Mouse (Mus musculus): ENCODE data around the gene Schip1. TPM values are rescaled to one million over a fixed set of nuclear protein-coding genes. Genes with fewer than 3 reads are reported as not detected.

Schip1 gene
- polyA plus RNA-seq, 1 experiment from 2014 or later, result 73.7 TPM

- no peak overlapping the region for H3K27ac ChIP-seq (replicated peaks in 1 of 2; ENCODE audit: control insufficient read depth in 1 of 2, insufficient read depth in 1 of 2, low read depth in 2 of 2, low read length in 2 of 2)
- H3K9ac ChIP-seq (ENCODE audit: low read length), result no peak overlapping the region
- ATAC-seq (ENCODE audit: insufficient number of reproducible peaks, insufficient read depth, low FRiP score, low read depth), result no peak
- H3K4me1 ChIP-seq (ENCODE audit: control insufficient read depth in 2 of 2, insufficient read depth in 2 of 2, low read length in 2 of 2), result peaks cover 9 to 10% of the 10 kb centered on the region in 2 experiments; a peak in 3 of 4 replicates
- H3K4me3 ChIP-seq (ENCODE audit: control insufficient read depth in 1 of 2, insufficient read depth in 1 of 2, low read depth in 1 of 2, low read length in 2 of 2), result no peak overlapping the region
- 86% methylated on average over 4 of the region's 4 CpGs for WGBS
- no peaks in the 10 kb centered on the region for H3K27me3 ChIP-seq (ENCODE audit: control insufficient read depth, insufficient read depth, low read length)
- no peaks in the 10 kb centered on the region for H3K36me3 ChIP-seq (ENCODE audit: control insufficient read depth, insufficient read depth, low read length)
- H3K9me3 ChIP-seq (ENCODE audit: control insufficient read depth, low read length), result no peaks in the 10 kb centered on the region
- H3K4me2 ChIP-seq (ENCODE audit: low read length), result no peak overlapping the region
These were observed 505.7 kb downstream of the Schip1 start for GRCm38 (mm10) chr3:68570319-68570718.

GRCm38 (mm10) chr3:68572249-68573225 is 507.9 kb downstream of the Schip1 start:
- no peaks in the 10 kb centered on the region for H3K27me3 ChIP-seq (ENCODE audit: control insufficient read depth, insufficient read depth, low read length)
- peak overlapping the region; percentile 62 for H3K4me2 ChIP-seq (ENCODE audit: low read length)
- H3K9me3 ChIP-seq (ENCODE audit: control insufficient read depth, low read length), result no peaks in the 10 kb centered on the region
- peak overlapping the region; percentile 55 for H3K9ac ChIP-seq (ENCODE audit: low read length)
- ATAC-seq (ENCODE audit: insufficient number of reproducible peaks, insufficient read depth, low FRiP score, low read depth), result no peak
- H3K4me1 ChIP-seq (ENCODE audit: control insufficient read depth in 2 of 2, insufficient read depth in 2 of 2, low read length in 2 of 2), result peaks cover 26 to 27% of the 10 kb centered on the region in 2 experiments
- H3K36me3 ChIP-seq (ENCODE audit: control insufficient read depth, insufficient read depth, low read length), result no peaks in the 10 kb centered on the region
- H3K4me3 ChIP-seq (ENCODE audit: control insufficient read depth in 1 of 2, insufficient read depth in 1 of 2, low read depth in 1 of 2, low read length in 2 of 2), result peak overlapping the region; percentile 27 to 34
- 27% methylated on average over 27 of the region's 28 CpGs for WGBS
- no peak overlapping the region; a peak in 1 of 4 replicates for H3K27ac ChIP-seq (replicated peaks in 1 of 2; ENCODE audit: control insufficient read depth in 1 of 2, insufficient read depth in 1 of 2, low read depth in 2 of 2, low read length in 2 of 2)

- H3K4me2 ChIP-seq (ENCODE audit: low read length), result no peak overlapping the region
- H3K27ac ChIP-seq (replicated peaks in 1 of 2; ENCODE audit: control insufficient read depth in 1 of 2, insufficient read depth in 1 of 2, low read depth in 2 of 2, low read length in 2 of 2), result no peak overlapping the region
- no peak for ATAC-seq (ENCODE audit: insufficient number of reproducible peaks, insufficient read depth, low FRiP score, low read depth)
- no peak overlapping the region for H3K9ac ChIP-seq (ENCODE audit: low read length)
- H3K27me3 ChIP-seq (ENCODE audit: control insufficient read depth, insufficient read depth, low read length), result no peaks in the 10 kb centered on the region
- peaks cover 26 to 27% of the 10 kb centered on the region in 2 experiments for H3K4me1 ChIP-seq (ENCODE audit: control insufficient read depth in 2 of 2, insufficient read depth in 2 of 2, low read length in 2 of 2)
- 82% methylated on average over 3 of the region's 3 CpGs for whole genome bisulfite sequencing
- H3K36me3 ChIP-seq (ENCODE audit: control insufficient read depth, insufficient read depth, low read length), result no peaks in the 10 kb centered on the region
- H3K4me3 ChIP-seq (ENCODE audit: control insufficient read depth in 1 of 2, insufficient read depth in 1 of 2, low read depth in 1 of 2, low read length in 2 of 2), result no peak overlapping the region
- H3K9me3 ChIP-seq (ENCODE audit: control insufficient read depth, low read length), result no peaks in the 10 kb centered on the region
These were observed 508.6 kb downstream of the Schip1 start for GRCm38 (mm10) chr3:68573226-68573624.

GRCm38 (mm10) chr3:68574097-68574496 is 509.5 kb downstream of the Schip1 start:
- WGBS, result 75% methylated on average over 6 of the region's 8 CpGs
- H3K9ac ChIP-seq (ENCODE audit: low read length), result no peak overlapping the region
- peaks cover 24 to 27% of the 10 kb centered on the region in 2 experiments for H3K4me1 ChIP-seq (ENCODE audit: control insufficient read depth in 2 of 2, insufficient read depth in 2 of 2, low read length in 2 of 2)
- ATAC-seq (ENCODE audit: insufficient number of reproducible peaks, insufficient read depth, low FRiP score, low read depth), result no peak
- H3K27me3 ChIP-seq (ENCODE audit: control insufficient read depth, insufficient read depth, low read length), result no peaks in the 10 kb centered on the region
- no peaks in the 10 kb centered on the region for H3K9me3 ChIP-seq (ENCODE audit: control insufficient read depth, low read length)
- H3K27ac ChIP-seq (replicated peaks in 1 of 2; ENCODE audit: control insufficient read depth in 1 of 2, insufficient read depth in 1 of 2, low read depth in 2 of 2, low read length in 2 of 2), result no peak overlapping the region
- H3K4me3 ChIP-seq (ENCODE audit: control insufficient read depth in 1 of 2, insufficient read depth in 1 of 2, low read depth in 1 of 2, low read length in 2 of 2), result no peak overlapping the region
- H3K36me3 ChIP-seq (ENCODE audit: control insufficient read depth, insufficient read depth, low read length), result no peaks in the 10 kb centered on the region
- no peak overlapping the region for H3K4me2 ChIP-seq (ENCODE audit: low read length)

GRCm38 (mm10) chr3:68574565-68574964 is 510.0 kb downstream of the Schip1 start:
- Histone ChIP-seq H3K9me3 (ENCODE audit: control insufficient read depth, low read length) (no peaks in the 10 kb centered on the region), H3K4me2 (ENCODE audit: low read length) (no peak overlapping the region), H3K27me3 (ENCODE audit: control insufficient read depth, insufficient read depth, low read length) (no peaks in the 10 kb centered on the region), H3K36me3 (ENCODE audit: control insufficient read depth, insufficient read depth, low read length) (no peaks in the 10 kb centered on the region), H3K27ac (replicated peaks in 1 of 2; ENCODE audit: control insufficient read depth in 1 of 2, insufficient read depth in 1 of 2, low read depth in 2 of 2, low read length in 2 of 2) (no peak overlapping the region), H3K4me1 (ENCODE audit: control insufficient read depth in 2 of 2, insufficient read depth in 2 of 2, low read length in 2 of 2) (peaks cover 24 to 27% of the 10 kb centered on the region in 2 experiments), H3K9ac (ENCODE audit: low read length) (no peak overlapping the region), H3K4me3 (ENCODE audit: control insufficient read depth in 1 of 2, insufficient read depth in 1 of 2, low read depth in 1 of 2, low read length in 2 of 2) (no peak overlapping the region)
- WGBS, result 71% methylated on average over 8 of the region's 8 CpGs
- no peak for ATAC-seq (ENCODE audit: insufficient number of reproducible peaks, insufficient read depth, low FRiP score, low read depth)

- no peak overlapping the region for H3K4me3 ChIP-seq (ENCODE audit: control insufficient read depth in 1 of 2, insufficient read depth in 1 of 2, low read depth in 1 of 2, low read length in 2 of 2)
- no peak overlapping the region for H3K9ac ChIP-seq (ENCODE audit: low read length)
- H3K4me1 ChIP-seq (ENCODE audit: control insufficient read depth in 2 of 2, insufficient read depth in 2 of 2, low read length in 2 of 2), result peaks cover 24 to 29% of the 10 kb centered on the region in 2 experiments
These were observed 511.2 kb downstream of the Schip1 start for GRCm38 (mm10) chr3:68575636-68576340.

GRCm38 (mm10) chr3:68576431-68576830 is 511.8 kb downstream of the Schip1 start:
- Histone ChIP-seq H3K9me3 (ENCODE audit: control insufficient read depth, low read length) (no peaks in the 10 kb centered on the region), H3K36me3 (ENCODE audit: control insufficient read depth, insufficient read depth, low read length) (no peaks in the 10 kb centered on the region), H3K4me3 (ENCODE audit: control insufficient read depth in 1 of 2, insufficient read depth in 1 of 2, low read depth in 1 of 2, low read length in 2 of 2) (no peak overlapping the region), H3K27me3 (ENCODE audit: control insufficient read depth, insufficient read depth, low read length) (no peaks in the 10 kb centered on the region), H3K27ac (replicated peaks in 1 of 2; ENCODE audit: control insufficient read depth in 1 of 2, insufficient read depth in 1 of 2, low read depth in 2 of 2, low read length in 2 of 2) (peak overlapping the region; percentile 36 to 53), H3K4me2 (ENCODE audit: low read length) (peak overlapping the region; percentile 52), H3K9ac (ENCODE audit: low read length) (peak overlapping the region; percentile 54; the same call in 1 of the 2 replicates), H3K4me1 (ENCODE audit: control insufficient read depth in 2 of 2, insufficient read depth in 2 of 2, low read length in 2 of 2) (peaks cover 24 to 30% of the 10 kb centered on the region in 2 experiments)
- 8% methylated on average over 7 of the region's 7 CpGs for WGBS
- peak; percentile 46 for ATAC-seq (ENCODE audit: insufficient number of reproducible peaks, insufficient read depth, low FRiP score, low read depth)

More at GRCm38 (mm10) chr3:68575636-68576340, 511.2 kb downstream of the Schip1 start:
- 39% methylated on average over 10 of the region's 10 CpGs for WGBS
- Histone ChIP-seq H3K4me2 (ENCODE audit: low read length) (peak overlapping the region; percentile 52), H3K27ac (replicated peaks in 1 of 2; ENCODE audit: control insufficient read depth in 1 of 2, insufficient read depth in 1 of 2, low read depth in 2 of 2, low read length in 2 of 2) (peak overlapping the region; percentile 36 to 53), H3K9me3 (ENCODE audit: control insufficient read depth, low read length) (no peaks in the 10 kb centered on the region), H3K36me3 (ENCODE audit: control insufficient read depth, insufficient read depth, low read length) (no peaks in the 10 kb centered on the region), H3K27me3 (ENCODE audit: control insufficient read depth, insufficient read depth, low read length) (no peaks in the 10 kb centered on the region)
- no peak for ATAC-seq (ENCODE audit: insufficient number of reproducible peaks, insufficient read depth, low FRiP score, low read depth)
